Mouse (Mus musculus) hindbrain, embryonic 13.5 days (tissue): ENCODE data around the gene Ampd3. TPM values are rescaled to one million over a fixed set of nuclear protein-coding genes. Genes with fewer than 3 reads are reported as not detected.

Experiments
- ATAC-seq: fragments of 200-750 bp; cut with Nextera tagmentation; 2 replicates; pipeline ENCODE4 v1.8.0; 2017; ENCODE audit warnings: moderate TSS enrichment; ENCODE audit not compliant: low FRiP score
- H3K27ac ChIP-seq: fragments of 300-500 bp; sonication (generic); 2 replicates; pipeline ENCODE4 v1.5.1; 2015; ENCODE audit warnings: inconsistent platforms, mild to moderate bottlenecking, moderate library complexity
- H3K27me3 ChIP-seq: fragments of 300-500 bp; sonication (generic); 2 replicates; pipeline ENCODE4 v1.6.1; 2015; ENCODE audit warnings: mild to moderate bottlenecking, inconsistent platforms
- H3K36me3 ChIP-seq: fragments of 300-500 bp; sonication (generic); 2 replicates; pipeline ENCODE4 v1.6.1; 2015; ENCODE audit warnings: mild to moderate bottlenecking, inconsistent platforms
- H3K4me1 ChIP-seq: fragments of 300-500 bp; sonication (generic); replicated peaks from 2 replicates; pipeline ENCODE4 v1.6.1; 2015; ENCODE audit warnings: inconsistent platforms
- H3K4me2 ChIP-seq: fragments of 300-500 bp; sonication (generic); 2 replicates; pipeline ENCODE4 v1.6.1; 2015; ENCODE audit warnings: inconsistent platforms, mild to moderate bottlenecking, moderate library complexity
- H3K4me3 ChIP-seq: fragments of 300-500 bp; sonication (generic); 2 replicates; pipeline ENCODE4 v1.5.1; 2015; ENCODE audit warnings: mild to moderate bottlenecking, inconsistent platforms
- H3K9ac ChIP-seq: fragments of 300-500 bp; sonication (generic); 2 replicates; pipeline ENCODE4 v1.6.1; 2015; ENCODE audit warnings: mild to moderate bottlenecking, inconsistent platforms
- H3K9me3 ChIP-seq: fragments of 300-500 bp; sonication (generic); 2 replicates; pipeline ENCODE4 v1.6.1; 2016; ENCODE audit warnings: inconsistent platforms
- WGBS: fragments of 180-500 bp; shearing (Covaris S2); methylation state at CpG from one replicate; pipeline ENCODE4 v1.1.7; 2015; 5-methylcytosine and 5-hydroxymethylcytosine counted together
- microRNA-seq: library from miRNA; unstranded; fragments of <30 nt; microRNA quantifications from one replicate; pipeline ENCODE4, GENCODE M21; 2016
- polyA plus RNA-seq: library from polyadenylated mRNA; unstranded; fragments of >200 nt; fragmentation: Nextera tagmentation; extraction: Ambion mirVana; gene quantifications from 2 replicates; pipeline ENCODE4 v1.2.1, GENCODE M21; 2015

The Ampd3 gene
- polyA plus RNA-seq, 1 experiment from 2014 or later, result 4.9 TPM

- 82% methylated on average over 8 of the region's 8 CpGs for WGBS
- Histone ChIP-seq H3K4me1 (0 out of 2 replicates have a peak, but pooled peaks cover 4% of the 10 kb centered on the region), H3K27ac (no peak overlapping the region), H3K9me3 (no peaks in the 10 kb centered on the region), H3K36me3 (no peaks in the 10 kb centered on the region), H3K4me2 (no peak overlapping the region), H3K27me3 (0 out of 2 replicates have a peak, but pooled peaks cover 2% of the 10 kb centered on the region), H3K9ac (no peak overlapping the region), H3K4me3 (no peak overlapping the region)
- no peak for ATAC-seq
These were observed 87.0 kb downstream of the Ampd3 start for GRCm38 (mm10) chr7:110854927-110855546.

GRCm38 (mm10) chr7:110855604-110856003 lies 87.6 kb downstream of the Ampd3 start:
- H3K27ac ChIP-seq, result no peak overlapping the region
- WGBS, result 67% methylated on average over 1 of the region's 1 CpGs
- no peak overlapping the region for H3K9ac ChIP-seq
- no peak overlapping the region for H3K4me2 ChIP-seq
- H3K36me3 ChIP-seq, result no peaks in the 10 kb centered on the region
- H3K9me3 ChIP-seq, result no peaks in the 10 kb centered on the region
- 0 out of 2 replicates have a peak, but pooled peaks cover 4% of the 10 kb centered on the region for H3K4me1 ChIP-seq
- no peak for ATAC-seq
- no peak overlapping the region for H3K4me3 ChIP-seq
- H3K27me3 ChIP-seq, result 0 out of 2 replicates have a peak, but pooled peaks cover 2% of the 10 kb centered on the region

- Histone ChIP-seq H3K27me3 (0 out of 2 replicates have a peak, but pooled peaks cover 2% of the 10 kb centered on the region), H3K9me3 (no peaks in the 10 kb centered on the region), H3K4me1 (peaks cover 3% of the 10 kb centered on the region; the same call in 1 of the 2 replicates), H3K9ac (no peak overlapping the region), H3K4me2 (no peak overlapping the region), H3K4me3 (no peak overlapping the region), H3K36me3 (no peaks in the 10 kb centered on the region), H3K27ac (no peak overlapping the region)
- ATAC-seq, result no peak
- 83% methylated on average over 5 of the region's 5 CpGs for WGBS
These were observed 92.1 kb downstream of the Ampd3 start for GRCm38 (mm10) chr7:110860129-110860528.

Small RNA genes lying within 50 kb of the gene (microRNA-seq; reads per million reads assigned to microRNA genes)
- not detected for gene Gm47282

Other genes starting within 250 kb of the Ampd3 start
- 60.3 and 62.1 TPM in 2 replicates for gene Sbf2, start 153.3 kb upstream of the Ampd3 start, polyA plus RNA-seq
- 3.0 and 3.9 TPM in 2 replicates for gene Adm, start 140.5 kb upstream of the Ampd3 start, polyA plus RNA-seq
- 29.7 and 31.2 TPM in 2 replicates for gene Rnf141, start 76.3 kb downstream of the Ampd3 start, polyA plus RNA-seq
- gene Lyve1, start 95.0 kb downstream of the Ampd3 start, polyA plus RNA-seq, result 6.8 and 6.9 TPM in 2 replicates
- gene Mrvi1, start 214.3 kb downstream of the Ampd3 start, polyA plus RNA-seq, result 0.79 and 0.89 TPM in 2 replicates